17 mouse cellular contexts compared by ENCODE assay signal in genomic region chr4:102907843-102908427, GRCm38 (mm10).
DNase-seq lines count a peak whose midpoint lies in the region.
"Had no signal": no experiment of that assay in that cellular context is flagged by ENCODE, and none has a peak within 500 bp of the region (broad histone marks: within the 10 kb centered on the region; RNA-seq: fewer than 3 reads in every experiment).

No protein-coding gene starts in this region.

- DNase-seq in 3T3-L1 (ENCODE audit: low read depth, low spot score): peak; percentile 72
- peak; percentile 17 for DNase-seq in CD4-positive helper T cell, adult 2 months (ENCODE audit: low read depth, low spot score)
- DNase-seq in induced T-regulatory cell, adult 2 months (ENCODE audit: low read depth): peak; percentile 20
- peak; percentile 17 for DNase-seq in lung, postnatal 14 days
- no peak for DNase-seq in ovary, postnatal 10 days (ENCODE audit: low spot score)
- DNase-seq in ovary, postnatal 36 days (ENCODE audit: low spot score): no peak
- DNase-seq in ovary, postnatal 14 days (ENCODE audit: low spot score): no peak
- DNase-seq in layer of hippocampus, postnatal 10 days (ENCODE audit: low spot score in 2 of 2): no peak
- DNase-seq: adrenal gland, postnatal 10 days; cerebellum, adult 11 months; cerebellum, postnatal 10 days; gastrocnemius, adult 2 months; heart, postnatal 36 days; kidney, adult 2 months; kidney, postnatal 25 days; right cerebral cortex, postnatal 14 days; spleen, adult 18-20 months had no signal

Comparison
In these comparisons a context has a peak if more than half of its experiments do, and no peak if none do; other contexts are left out.
1. DNase-seq: peak in 3T3-L1 (single experiment), CD4-positive helper T cell, adult 2 months (single experiment), induced T-regulatory cell, adult 2 months (single experiment) and lung, postnatal 14 days (single experiment); none in ovary, postnatal 10 days (single experiment), ovary, postnatal 36 days (single experiment), ovary, postnatal 14 days (single experiment) and layer of hippocampus, postnatal 10 days (0 of 2).